Mouse (Mus musculus) midbrain, postnatal 0 days (tissue): ENCODE results near the gene Flad1. TPM values are rescaled to one million over a fixed set of nuclear protein-coding genes. Genes with fewer than 3 reads are reported as not detected.
A peak's percentile ranks its signal among the peaks of the same experiment; 100 is the strongest.

Experiments used
- ATAC-seq: fragments of 200-750 bp; cut with Nextera tagmentation; 2 replicates; pipeline ENCODE4 v1.8.0; 2017; ENCODE audit warnings: moderate number of reproducible peaks, mild to moderate bottlenecking, moderate TSS enrichment, moderate library complexity; ENCODE audit not compliant: low FRiP score
- DNase-seq: peaks from one replicate; pipeline ENCODE4 v3.0.0-alpha.2; 2015; ENCODE audit warnings: low spot score
- H3K27ac ChIP-seq: fragments of 300-500 bp; sonication (generic); 2 replicates; pipeline ENCODE4 v1.5.1; 2014; ENCODE audit warnings: low read depth, mild to moderate bottlenecking, low read length, mixed read lengths
- H3K27me3 ChIP-seq: fragments of 300-500 bp; sonication (generic); 2 replicates; pipeline ENCODE4 v1.6.1; 2014; ENCODE audit warnings: low read length, control low read depth, mixed read lengths; ENCODE audit not compliant: insufficient read depth
- H3K36me3 ChIP-seq: fragments of 300-500 bp; sonication (generic); 2 replicates; pipeline ENCODE4 v1.6.1; 2014; ENCODE audit warnings: low read length, control low read depth, mixed read lengths; ENCODE audit not compliant: insufficient read depth
- H3K4me1 ChIP-seq: fragments of 300-500 bp; sonication (generic); 2 replicates; pipeline ENCODE4 v1.6.1; 2014; ENCODE audit warnings: mild to moderate bottlenecking, control low read depth, antibody characterized with exemption, low read length, mixed read lengths; ENCODE audit not compliant: insufficient read depth
- H3K4me2 ChIP-seq: fragments of 300-500 bp; sonication (generic); 2 replicates; pipeline ENCODE4 v1.6.1; 2014; ENCODE audit warnings: low read depth, mild to moderate bottlenecking, low read length, mixed read lengths; ENCODE audit not compliant: poor library complexity, severe bottlenecking
- H3K4me3 ChIP-seq: fragments of 300-500 bp; sonication (generic); 2 replicates; pipeline ENCODE4 v1.5.1; 2014; ENCODE audit warnings: low read depth, mild to moderate bottlenecking, low read length, moderate library complexity
- H3K9ac ChIP-seq: fragments of 300-500 bp; sonication (generic); replicated peaks from 2 replicates; pipeline ENCODE4 v1.6.1; 2014; ENCODE audit warnings: mild to moderate bottlenecking, low read length, moderate library complexity, mixed read lengths; ENCODE audit not compliant: poor library complexity, severe bottlenecking
- H3K9me3 ChIP-seq: fragments of 300-500 bp; sonication (generic); 2 replicates; pipeline ENCODE4 v1.6.1; 2016; ENCODE audit warnings: low read length, control low read depth
- CTCF ChIP-seq: IDR thresholded peaks from 2 replicates; pipeline ENCODE4 v1.5.1; 2016; ENCODE audit warnings: antibody characterized with exemption, mild to moderate bottlenecking
- WGBS: fragments of 180-500 bp; shearing (Covaris S2); extraction: QIAGEN DNeasy Blood & Tissue Kit; methylation state at CpG from one replicate; pipeline ENCODE4 v1.1.7; 2014; 5-methylcytosine and 5-hydroxymethylcytosine counted together
- polyA plus RNA-seq: library from polyadenylated mRNA; unstranded; fragments of >200 nt; fragmentation: Nextera tagmentation; extraction: Ambion mirVana; gene quantifications from 2 replicates; pipeline ENCODE4 v1.2.1, GENCODE M21; 2015
- total RNA-seq: library from RNA; depleted of rRNA; stranded (reverse); fragments of >200 nt; gene quantifications from 2 replicates; pipeline ENCODE4 v1.2.3, GENCODE M21; 2014

Gene Flad1
- total and polyA plus RNA-seq, 2 experiments from 2014 or later, result 26.0 to 34.1 TPM

DNA sequence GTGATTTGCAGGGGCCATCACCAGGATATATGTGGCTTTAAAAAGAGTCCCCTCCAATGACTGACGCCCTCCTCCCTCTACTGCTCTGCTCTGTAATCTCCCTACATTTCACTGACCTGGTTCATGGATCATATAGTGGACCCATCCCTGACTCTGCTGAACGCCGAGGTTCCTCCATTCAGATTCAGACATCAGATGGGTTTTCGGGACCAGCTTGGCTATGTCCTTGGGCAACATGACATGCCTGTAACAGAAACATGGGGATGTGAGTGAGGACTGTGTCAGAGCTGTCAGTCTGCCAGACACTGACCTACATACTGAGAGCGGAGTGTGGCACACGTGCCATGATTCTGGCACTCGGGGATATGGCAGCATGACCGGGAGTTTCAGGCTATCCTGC is 4.5 kb upstream of the Flad1 start:
- 96% methylated on average over 8 of the region's 8 CpGs for WGBS
- DNase-seq (no peak), ATAC-seq (no peak)
- H3K36me3 ChIP-seq, result no peaks in the 10 kb centered on the region; the same call in 1 of the 2 replicates
- no peak for TF ChIP-seq CTCF
- no peak overlapping the region for H3K4me3 ChIP-seq
- H3K4me2 ChIP-seq, result no peak overlapping the region
- H3K9ac ChIP-seq, result no peak overlapping the region
- H3K4me1 ChIP-seq, result peaks cover under 1% of the 10 kb centered on the region; the same call in 1 of the 2 replicates
- H3K27me3 ChIP-seq, result no peaks in the 10 kb centered on the region
- H3K9me3 ChIP-seq, result no peaks in the 10 kb centered on the region
- no peak overlapping the region for H3K27ac ChIP-seq

DNA sequence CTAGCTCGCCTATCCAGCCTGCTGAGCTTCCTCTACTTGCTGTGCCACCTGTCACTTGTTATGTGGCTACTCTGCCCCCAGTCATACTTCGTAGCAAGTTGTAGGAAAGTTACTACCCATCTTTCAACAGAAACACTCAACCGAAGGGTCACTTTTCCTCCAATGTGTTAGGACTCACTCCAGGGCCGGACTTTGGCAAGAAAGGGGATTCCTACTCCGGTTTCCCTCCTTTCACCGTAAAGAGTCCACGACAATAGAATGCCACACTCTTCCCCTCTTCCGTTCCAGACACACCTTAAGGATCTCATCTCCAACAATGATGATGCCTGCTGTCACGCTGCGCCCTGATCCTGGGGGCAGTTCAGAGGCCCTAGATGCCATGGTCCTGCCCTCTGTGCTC is 806 bp downstream of the Flad1 start:
- Histone ChIP-seq H3K9me3 (no peaks in the 10 kb centered on the region), H3K27me3 (no peaks in the 10 kb centered on the region), H3K4me2 (peak overlapping the region; percentile 66), H3K4me1 (peaks cover 4% of the 10 kb centered on the region; the same call in 1 of the 2 replicates), H3K9ac (peak overlapping the region; percentile 59), H3K27ac (peak overlapping the region; percentile 60), H3K36me3 (no peaks in the 10 kb centered on the region; the same call in 1 of the 2 replicates), H3K4me3 (peak overlapping the region; percentile 41)
- TF ChIP-seq CTCF, result no peak
- ATAC-seq (no peak), DNase-seq (no peak)
- WGBS, result 79% methylated on average over 10 of the region's 10 CpGs

DNA sequence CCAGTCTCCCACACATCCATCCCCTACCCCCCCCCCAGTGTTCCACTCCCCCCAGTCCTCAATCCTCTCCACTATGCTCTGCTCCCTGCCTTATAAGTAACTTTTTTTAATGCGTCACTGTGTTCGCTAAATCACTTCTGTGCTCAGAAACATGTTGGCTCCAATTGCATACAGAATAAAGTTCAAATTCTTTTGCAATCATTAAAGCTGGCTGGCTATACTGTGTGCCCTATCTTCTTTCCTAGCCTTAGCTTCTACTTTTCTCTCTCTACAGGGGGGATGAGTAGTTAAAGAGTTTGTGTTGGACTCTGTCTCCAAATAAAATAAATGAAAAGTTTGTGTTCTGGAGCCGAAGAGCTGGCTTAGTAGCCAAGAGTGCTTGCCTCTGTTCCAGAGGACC is 2.0 kb downstream of the Flad1 start:
- Histone ChIP-seq H3K9ac (no peak overlapping the region), H3K4me3 (no peak overlapping the region), H3K4me1 (peaks cover 4% of the 10 kb centered on the region; the same call in 1 of the 2 replicates), H3K4me2 (no peak overlapping the region), H3K27ac (no peak overlapping the region), H3K36me3 (no peaks in the 10 kb centered on the region; the same call in 1 of the 2 replicates), H3K27me3 (no peaks in the 10 kb centered on the region), H3K9me3 (no peaks in the 10 kb centered on the region)
- ATAC-seq (no peak), DNase-seq (no peak)
- WGBS, result 87% methylated on average over 3 of the region's 3 CpGs
- no peak for TF ChIP-seq CTCF

DNA sequence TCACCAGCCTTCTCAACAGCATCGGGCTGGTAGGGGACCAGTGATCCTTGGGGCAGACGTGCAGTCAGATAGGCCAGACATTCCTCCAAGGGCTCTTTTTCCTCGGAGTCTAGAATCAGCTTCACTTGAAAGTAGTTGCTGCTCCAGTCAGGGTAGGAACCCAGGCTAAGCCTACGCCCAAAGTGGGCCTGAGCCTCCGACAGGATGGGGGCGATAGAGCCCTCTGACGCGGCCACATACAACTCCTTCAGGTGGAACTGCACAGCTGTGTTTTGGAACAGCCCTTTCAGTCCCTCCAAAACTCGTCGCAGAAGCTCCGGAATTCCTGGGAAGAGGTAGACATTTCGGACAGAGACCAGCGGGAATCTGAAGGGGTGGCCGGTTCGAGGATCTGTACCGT is 3.2 kb downstream of the Flad1 start:
- Histone ChIP-seq H3K4me1 (peaks cover 4% of the 10 kb centered on the region; the same call in 1 of the 2 replicates), H3K36me3 (0 out of 2 replicates have a peak, but pooled peaks cover 3% of the 10 kb centered on the region), H3K9me3 (no peaks in the 10 kb centered on the region), H3K4me3 (no peak overlapping the region), H3K9ac (no peak overlapping the region), H3K27me3 (no peaks in the 10 kb centered on the region), H3K27ac (no peak overlapping the region), H3K4me2 (no peak overlapping the region)
- 68% methylated on average over 16 of the region's 16 CpGs for WGBS
- ATAC-seq (no peak), DNase-seq (no peak)
- no peak for TF ChIP-seq CTCF

DNA sequence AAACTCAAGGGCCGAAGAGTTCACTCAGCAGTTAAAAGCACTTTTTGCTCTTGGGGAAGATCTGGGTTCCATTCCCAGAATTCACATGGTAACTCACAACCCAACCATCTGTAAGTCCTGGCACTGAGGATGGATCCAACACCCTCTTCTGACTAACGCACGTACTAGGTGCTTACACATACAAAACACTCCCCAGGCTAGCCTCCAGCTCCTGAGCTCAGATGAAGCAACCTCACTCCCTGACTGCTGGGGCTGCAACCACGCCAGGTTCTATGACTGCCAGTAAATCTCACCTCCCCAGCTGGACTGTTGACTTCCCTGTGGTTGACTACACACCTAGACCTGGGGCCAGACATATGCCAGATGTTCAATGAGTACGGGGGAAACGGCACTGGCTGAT is 4.8 kb downstream of the Flad1 start:
- whole genome bisulfite sequencing, result 92% methylated on average over 6 of the region's 6 CpGs
- Histone ChIP-seq H3K9me3 (no peaks in the 10 kb centered on the region), H3K9ac (no peak overlapping the region), H3K27ac (no peak overlapping the region), H3K4me1 (peaks cover 4% of the 10 kb centered on the region; the same call in 1 of the 2 replicates), H3K36me3 (peaks cover 18% of the 10 kb centered on the region), H3K4me3 (no peak overlapping the region), H3K4me2 (no peak overlapping the region), H3K27me3 (no peaks in the 10 kb centered on the region)
- no peak for TF ChIP-seq CTCF
- no peak for ATAC-seq
- DNase-seq, result no peak

DNA sequence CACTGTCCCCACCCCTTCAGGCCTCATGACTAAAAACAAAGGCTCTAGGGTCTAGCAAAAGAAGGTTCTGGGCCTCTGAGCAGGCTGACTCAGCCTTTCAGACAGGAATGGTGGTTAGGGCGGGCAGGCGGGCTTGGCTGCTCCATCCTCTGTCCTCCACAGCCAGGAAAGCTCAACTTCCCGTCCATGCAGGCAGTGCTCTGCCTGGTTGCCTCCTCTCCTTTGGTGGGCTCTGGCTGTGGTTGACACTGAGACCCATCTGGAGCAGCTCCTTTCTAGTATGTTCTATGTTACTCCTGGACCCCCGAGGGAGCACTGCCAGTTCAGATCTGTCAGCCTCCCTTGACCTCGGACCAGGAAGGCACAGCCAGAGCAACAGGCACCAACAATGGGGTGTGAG is 9.0 kb downstream of the Flad1 start, which contains the start of gene Lenep:
Gene Lenep, minus strand, starts transcription at position 101 of the 400 bp plus-strand sequence.
- Histone ChIP-seq H3K36me3 (peaks cover 23% of the 10 kb centered on the region), H3K9me3 (no peaks in the 10 kb centered on the region), H3K4me1 (no peaks in the 10 kb centered on the region), H3K27ac (no peak within 1 kb of the TSS), H3K27me3 (no peaks in the 10 kb centered on the region), H3K9ac (no peak within 1 kb of the TSS), H3K4me2 (no peak within 1 kb of the TSS), H3K4me3 (no peak within 1 kb of the TSS)
- DNase-seq (no peak), ATAC-seq (no peak)
- TF ChIP-seq CTCF, result no peak
- WGBS, result 58% methylated on average over 5 of the region's 5 CpGs
